Mouse (Mus musculus) cerebellum, postnatal 14 days (tissue): Measurements from ENCODE around the gene Cd200r2.
"Not testable (repeated sequence)": the region's sequence is repeated elsewhere in the genome, so short reads cannot be mapped to it uniquely, and the experiment has no call there.

Experiments used
- DNase-seq, 2 experiments: peaks; one replicate each; pipeline ENCODE4 v3.0.0; 2021; ENCODE audit warnings: mixed read lengths in 2 of 2

Gene Cd200r2

DNA sequence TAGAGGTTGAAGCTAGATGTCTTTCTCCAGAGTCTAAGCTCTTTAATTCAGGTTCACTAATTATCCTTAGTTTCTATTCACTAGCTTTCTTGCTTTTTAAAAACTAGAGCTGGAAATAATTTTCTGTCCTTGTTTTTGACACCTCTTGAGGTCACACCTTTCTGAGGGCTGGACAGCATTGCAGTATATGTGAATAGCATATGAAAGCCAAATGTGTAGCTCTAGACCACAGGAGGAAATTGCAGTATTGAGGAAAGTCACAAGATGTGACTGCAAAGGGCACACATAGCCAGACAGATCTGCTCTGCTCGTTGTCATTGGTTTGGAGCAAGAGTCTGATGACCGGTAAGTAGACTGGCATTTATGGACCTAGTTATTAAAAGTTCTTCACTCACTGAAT is at the start of gene Cd200r2:
Gene Cd200r2, plus strand, starts transcription at position 301 of the 400 bp plus-strand sequence.
- no peak for DNase-seq

GRCm38 (mm10) chr16:44818010-44818409 is 48.9 kb upstream of the Cd200r2 start:
- DNase-seq, result no peak

- DNase-seq, result no peak
Measured at GRCm38 (mm10) chr16:44820545-44820944, 46.4 kb upstream of the Cd200r2 start.

DNA sequence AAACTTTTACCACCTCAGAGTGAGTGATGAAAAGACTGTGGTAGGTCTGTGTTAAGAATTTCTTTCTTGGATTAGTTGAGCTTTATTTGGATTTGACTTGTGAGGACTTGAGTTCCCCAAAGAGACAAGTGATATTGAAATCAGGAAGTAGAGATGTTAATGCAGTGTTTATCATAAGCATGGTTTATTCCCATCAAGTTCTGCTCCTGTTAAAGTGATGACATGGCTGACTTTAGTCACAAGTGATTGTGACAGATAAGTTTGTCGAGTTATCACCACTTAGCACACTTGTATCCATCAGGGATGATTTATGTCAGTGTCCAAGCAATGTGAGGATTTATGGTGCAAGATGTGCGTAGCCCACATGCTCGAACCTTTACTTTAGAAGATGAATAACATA is 34.6 kb upstream of the Cd200r2 start:
- no peak for DNase-seq

DNA sequence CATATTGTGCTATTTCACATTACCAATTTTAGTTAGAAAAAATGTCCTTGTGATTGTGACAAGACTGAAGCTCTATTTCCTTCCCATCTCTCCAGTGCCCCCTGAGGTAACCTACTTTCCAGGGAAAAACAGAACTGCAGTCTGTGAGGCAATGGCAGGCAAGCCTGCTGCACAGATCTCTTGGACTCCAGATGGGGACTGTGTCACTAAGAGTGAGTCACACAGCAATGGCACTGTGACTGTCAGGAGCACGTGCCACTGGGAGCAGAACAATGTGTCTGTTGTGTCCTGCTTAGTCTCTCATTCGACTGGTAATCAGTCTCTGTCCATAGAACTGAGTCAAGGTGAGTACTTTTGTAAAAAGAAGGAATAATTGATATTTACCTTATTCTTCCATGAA is 33.7 kb upstream of the Cd200r2 start:
- not testable (repeated sequence) for DNase-seq

DNA sequence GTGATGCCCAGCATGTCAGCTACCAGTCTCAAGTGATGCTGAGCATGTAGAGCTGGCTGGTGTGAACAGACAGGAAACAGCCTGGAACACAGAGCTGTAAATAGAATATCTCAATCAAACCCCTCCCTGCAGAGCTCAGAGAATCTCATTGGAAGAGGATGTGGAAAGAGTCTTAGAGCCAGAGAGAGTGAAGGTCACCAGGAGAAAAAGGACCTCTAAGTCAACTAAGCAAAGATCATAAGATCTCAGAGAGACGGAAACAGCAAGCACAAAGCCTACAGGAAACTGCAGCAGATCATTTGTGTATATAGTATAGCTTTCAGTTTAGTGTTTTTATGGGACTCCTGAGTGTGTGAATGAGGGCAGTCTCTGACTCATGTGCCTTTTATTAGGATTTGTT is 8.3 kb downstream of the Cd200r2 start:
- no peak for DNase-seq

DNA sequence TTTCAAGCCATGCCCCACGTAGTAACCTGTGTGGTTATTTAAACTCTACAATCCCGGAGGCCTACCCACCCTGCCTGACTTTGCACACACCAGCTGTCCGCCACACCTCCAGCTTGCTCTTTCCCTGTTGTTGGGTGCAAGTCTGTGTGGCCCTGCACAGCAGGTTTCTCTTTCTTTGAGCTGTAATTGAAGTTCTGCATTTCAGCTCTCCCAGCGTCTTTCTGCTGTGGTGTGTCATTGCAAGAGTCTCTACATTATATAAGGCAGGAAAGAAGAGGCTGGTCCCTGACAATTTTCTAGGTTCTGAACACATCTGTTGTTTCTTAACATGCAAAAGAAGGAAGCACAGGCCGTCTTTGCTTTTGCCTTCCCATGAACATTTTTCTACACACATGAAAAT is 9.7 kb downstream of the Cd200r2 start:
- DNase-seq, result no peak

GRCm38 (mm10) chr16:44877595-44877994 is 10.7 kb downstream of the Cd200r2 start:
- no peak for DNase-seq

GRCm38 (mm10) chr16:44890814-44891213 is 23.9 kb downstream of the Cd200r2 start:
- no peak for DNase-seq

GRCm38 (mm10) chr16:44932016-44932415 is 65.1 kb downstream of the Cd200r2 start:
- DNase-seq, result no peak

DNA sequence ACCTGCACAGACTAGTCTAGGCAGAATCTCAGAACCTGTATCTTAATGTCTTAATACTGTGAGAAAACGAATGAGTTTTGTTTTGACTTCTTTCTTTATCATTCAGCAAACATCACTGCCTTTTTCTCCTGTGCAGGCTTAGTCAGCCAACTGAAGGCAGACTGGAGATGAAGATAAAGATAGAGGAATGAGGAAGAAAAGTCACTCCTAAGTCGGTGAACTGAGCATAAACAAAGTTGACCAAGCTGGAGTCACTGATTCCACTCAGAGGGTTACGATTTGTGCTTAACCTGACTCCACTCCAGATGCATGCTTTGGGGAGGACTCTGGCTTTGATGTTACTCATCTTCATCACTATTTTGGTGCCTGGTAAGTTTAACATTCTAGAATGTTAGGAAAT is 76.6 kb downstream of the Cd200r2 start, which contains the start of gene Cd200r3:
Gene Cd200r3, plus strand, starts transcription at position 211 of the 400 bp plus-strand sequence.
- no peak for DNase-seq

GRCm38 (mm10) chr16:44951360-44952114 is 84.6 kb downstream of the Cd200r2 start:
- no peak for DNase-seq

GRCm38 (mm10) chr16:44962296-44962695 is 95.4 kb downstream of the Cd200r2 start:
- DNase-seq, result no peak

DNA sequence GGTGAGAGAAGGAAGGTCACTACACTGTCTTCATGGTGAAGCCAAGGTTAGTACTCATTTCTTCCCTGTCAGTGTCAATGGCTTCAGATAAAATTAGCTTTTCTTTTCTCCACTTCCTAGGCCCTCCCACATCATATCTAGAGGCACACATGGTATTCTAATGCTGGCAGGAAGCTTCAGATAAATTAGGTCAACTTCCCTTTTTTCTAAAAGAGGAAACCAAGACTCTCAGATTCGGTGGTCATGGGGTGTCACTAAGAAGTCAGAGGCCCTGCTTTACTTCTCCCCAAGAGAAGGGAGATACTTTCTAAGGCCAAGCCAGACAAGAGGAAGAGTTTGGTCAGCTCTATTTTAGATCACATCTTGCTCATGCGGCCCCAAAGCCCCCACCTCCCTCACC is 95.9 kb downstream of the Cd200r2 start:
- DNase-seq, result no peak

DNA sequence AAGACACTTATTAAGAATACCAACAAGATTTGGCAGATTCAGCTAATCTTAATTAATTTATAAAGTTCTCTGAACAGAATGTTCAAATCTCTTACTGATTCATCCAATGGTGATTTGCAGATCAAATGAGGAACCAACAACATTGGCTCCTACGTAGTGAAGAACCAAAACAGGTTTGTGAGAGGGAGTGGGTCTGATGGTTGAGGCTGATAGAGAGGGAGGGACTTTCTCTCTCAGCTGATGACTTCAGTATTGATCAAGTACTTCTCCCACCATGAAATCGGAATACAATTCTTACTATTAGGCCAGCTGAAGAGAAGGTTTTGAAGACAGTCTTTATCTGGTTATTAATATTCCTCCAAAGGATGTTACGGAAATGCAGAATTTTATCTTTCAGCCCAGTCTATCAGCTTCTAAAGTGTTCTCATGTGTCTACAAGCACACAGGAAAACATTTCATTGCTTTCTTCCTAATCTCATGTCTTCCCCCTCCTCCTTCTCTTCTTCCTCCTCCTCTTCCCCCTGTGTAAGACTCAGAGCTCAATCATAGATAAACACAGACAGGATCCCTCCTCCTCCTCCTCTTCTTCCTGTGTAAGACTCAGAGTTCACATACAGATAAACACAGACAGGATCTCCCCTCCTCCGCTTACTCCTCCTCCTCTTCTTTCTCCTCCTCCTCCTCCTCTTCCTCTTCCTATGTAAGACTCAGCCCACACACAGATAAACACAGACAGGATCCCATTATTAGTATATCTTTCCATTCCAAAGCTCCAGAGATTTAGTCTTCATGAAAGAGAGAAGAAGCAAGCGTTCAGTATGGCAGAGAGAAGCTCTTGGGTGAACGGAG is 97.9 kb downstream of the Cd200r2 start:
- no peak for DNase-seq

GRCm38 (mm10) chr16:44965428-44965827 is 98.5 kb downstream of the Cd200r2 start:
- DNase-seq, result no peak
